Mouse (Mus musculus): ENCODE data around the gene Zbtb22.
A peak's percentile ranks its signal among the peaks of the same experiment; 100 is the strongest.
"Not testable (repeated sequence)": the region's sequence is repeated elsewhere in the genome, so short reads cannot be mapped to it uniquely, and the experiment has no call there.

The Zbtb22 gene

DNA sequence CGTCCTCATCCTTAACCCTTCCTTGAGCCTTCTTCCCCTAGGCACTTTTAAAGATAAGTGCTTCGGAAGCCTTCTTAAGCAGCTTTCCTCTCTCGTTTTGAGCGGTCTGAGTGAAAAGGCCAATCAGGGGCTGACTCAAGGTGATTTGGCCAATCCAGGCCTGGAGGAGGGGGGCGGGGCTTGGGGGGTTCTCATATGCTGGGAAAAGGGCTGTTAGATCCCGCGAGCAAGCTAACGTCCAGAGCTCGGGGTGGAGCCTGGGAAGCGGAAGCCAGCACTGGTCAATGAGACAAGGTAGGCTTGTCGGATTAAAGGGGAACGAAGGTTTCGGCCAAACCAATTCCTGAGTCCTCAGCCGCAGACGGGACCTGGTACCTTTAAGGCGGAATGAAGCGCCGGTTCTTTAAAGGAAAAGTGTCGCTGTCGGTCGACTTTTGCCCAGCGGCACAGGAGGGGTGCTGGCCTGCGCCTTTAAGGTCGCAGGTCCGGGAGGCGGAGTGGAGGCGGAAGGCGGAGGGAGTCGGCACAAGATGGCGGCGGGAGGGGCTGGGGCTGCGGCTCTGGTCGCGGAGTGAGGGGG is at the start of gene Zbtb22, which contains the start of gene Tapbp:
Gene Zbtb22, plus strand, starts transcription at position 234 of the 580 bp plus-strand sequence.
Gene Tapbp, plus strand, starts transcription at position 229 of the 580 bp plus-strand sequence.
- peak; percentile 96 for DNase-seq

GRCm38 (mm10) chr17:33873537-33873936 is 42.2 kb upstream of the Zbtb22 start, which contains the start of gene Gm7029:
Gene Gm7029 (plus strand): TSS chr17:33873837.
- DNase-seq, result not testable (repeated sequence)

GRCm38 (mm10) chr17:33874411-33874810 is 41.3 kb upstream of the Zbtb22 start:
- no peak for DNase-seq

DNA sequence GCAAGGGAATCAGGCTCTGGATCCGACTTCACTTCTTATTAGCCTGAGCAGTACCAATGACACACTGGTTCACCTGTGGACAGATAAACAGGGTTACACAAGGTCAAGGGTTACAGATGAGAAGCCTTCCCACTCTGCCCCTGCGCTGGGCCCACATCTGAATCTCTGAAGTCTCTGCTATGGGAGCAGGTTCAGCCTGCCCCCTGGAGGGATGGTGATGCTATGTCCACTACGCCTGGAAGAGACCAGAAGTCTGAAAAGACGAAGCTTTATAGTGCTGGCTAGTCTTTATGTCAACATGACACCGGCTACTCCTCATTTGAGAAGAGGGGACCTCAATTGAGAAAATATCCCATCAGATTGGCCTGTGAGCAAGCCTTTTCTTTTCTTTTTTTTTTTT is 39.9 kb upstream of the Zbtb22 start:
- DNase-seq, result not testable (repeated sequence)

- not testable (repeated sequence) for DNase-seq
Observed at GRCm38 (mm10) chr17:33884320-33884719, 31.4 kb upstream of the Zbtb22 start.

- not testable (repeated sequence) for DNase-seq
Observed at GRCm38 (mm10) chr17:33887802-33888201, 27.9 kb upstream of the Zbtb22 start.

GRCm38 (mm10) chr17:33888230-33888629 is 27.5 kb upstream of the Zbtb22 start:
- not testable (repeated sequence) for DNase-seq

DNA sequence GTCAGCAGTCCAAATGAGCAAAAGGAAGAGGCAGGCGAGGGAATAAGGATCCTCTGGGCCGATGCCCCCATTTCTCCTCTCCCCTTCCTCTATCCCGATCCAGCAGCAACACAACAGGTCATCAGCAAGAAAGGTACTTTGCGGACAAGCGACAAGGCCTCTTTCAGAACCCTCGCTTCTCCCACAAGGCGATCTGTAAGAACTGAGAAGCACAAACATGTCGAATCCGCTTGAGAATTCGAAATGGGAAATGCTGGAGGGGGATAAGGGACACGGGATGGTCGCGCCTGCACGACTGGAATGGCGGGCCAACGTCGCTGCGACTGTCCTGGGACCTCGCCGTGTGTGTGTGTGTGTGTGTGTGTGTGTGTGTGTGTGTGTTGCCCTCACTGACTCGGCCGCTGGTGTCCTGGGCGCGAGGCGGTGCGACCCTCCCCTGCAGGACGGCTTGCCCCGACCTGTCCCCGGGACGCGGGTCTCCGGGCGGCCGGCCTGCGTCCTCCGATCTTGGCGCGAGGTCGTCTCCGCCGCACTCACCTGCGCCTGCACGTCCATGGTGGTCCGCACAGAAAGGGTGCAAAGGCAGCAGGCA is 25.7 kb upstream of the Zbtb22 start:
- not testable (repeated sequence) for DNase-seq

- peak; percentile 98 for DNase-seq
Observed at GRCm38 (mm10) chr17:33890533-33891059, 25.1 kb upstream of the Zbtb22 start, which contains the start of gene Kifc1. Gene Kifc1 (minus strand): TSS chr17:33890661.

- no peak for DNase-seq
Observed at GRCm38 (mm10) chr17:33891357-33891756, 24.3 kb upstream of the Zbtb22 start.

DNA sequence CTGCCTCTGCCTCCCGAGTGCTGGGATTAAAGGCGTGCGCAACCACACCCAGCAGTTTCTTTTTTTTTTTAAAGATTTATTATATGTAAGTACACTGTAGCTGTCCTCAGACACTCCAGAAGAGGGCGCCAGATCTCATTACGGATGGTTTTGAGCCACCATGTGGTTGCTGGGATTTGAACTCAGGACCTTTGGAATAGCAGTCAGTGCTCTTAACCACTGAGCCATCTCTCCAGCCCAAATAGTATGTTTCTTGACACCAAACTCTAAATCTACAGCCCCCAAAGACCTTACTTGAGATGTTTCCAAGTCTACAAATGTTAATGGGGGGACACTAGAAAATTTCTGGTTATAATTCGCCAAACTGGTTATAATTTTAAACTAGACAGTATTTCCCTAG is 23.8 kb upstream of the Zbtb22 start:
- not testable (repeated sequence) for DNase-seq

DNA sequence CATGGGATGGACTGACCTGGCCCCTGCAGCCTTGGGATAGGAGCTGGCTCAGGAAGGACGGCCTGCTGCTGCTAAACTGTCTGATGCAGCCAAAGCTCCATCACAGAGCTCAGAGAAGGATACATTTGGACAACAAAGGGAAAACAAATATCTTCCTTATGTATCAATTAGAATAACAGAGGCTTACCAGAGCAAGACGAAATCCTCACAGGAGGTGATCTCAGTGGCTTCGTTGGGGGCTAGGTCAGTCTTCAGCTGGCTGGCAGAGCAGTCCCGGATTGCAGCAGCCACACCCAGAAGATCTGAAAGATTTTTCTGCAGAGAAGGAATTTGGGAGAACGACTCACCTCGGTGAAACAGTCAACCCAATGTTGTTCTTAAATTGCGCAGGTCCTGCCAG is 23.3 kb upstream of the Zbtb22 start:
- no peak for DNase-seq

GRCm38 (mm10) chr17:33893011-33893410 is 22.7 kb upstream of the Zbtb22 start:
- not testable (repeated sequence) for DNase-seq

DNA sequence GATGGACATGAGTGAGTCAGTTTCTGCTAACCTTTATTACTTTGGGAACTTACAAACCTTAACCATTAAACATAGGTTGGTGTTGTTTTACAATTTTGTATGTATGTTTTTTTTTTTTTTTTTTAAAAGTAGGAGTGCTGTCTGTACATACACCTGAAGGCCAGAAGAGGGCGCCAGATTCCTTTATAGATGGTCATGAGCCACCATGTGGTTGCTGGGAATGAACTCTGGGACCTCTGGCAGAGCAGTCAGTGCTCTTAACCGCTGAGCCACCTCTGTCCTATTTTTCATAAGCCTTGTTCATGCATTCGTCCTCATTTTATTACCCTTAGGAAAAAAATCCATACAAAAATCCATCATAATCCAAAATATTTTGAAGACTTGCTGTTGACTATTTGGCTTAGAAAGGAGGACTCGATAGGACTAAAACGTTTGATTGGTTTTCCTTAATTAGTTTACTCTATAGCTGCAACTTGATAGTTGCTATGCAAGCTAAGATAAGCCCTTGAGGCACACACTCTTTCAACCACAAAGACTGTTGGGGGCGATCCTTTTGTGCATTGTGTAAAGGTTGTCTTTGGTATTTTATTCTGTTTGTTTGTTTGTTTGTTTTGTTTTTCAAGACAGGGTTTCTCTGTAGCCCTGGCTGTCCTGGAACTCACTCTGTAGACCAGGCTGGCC is 18.4 kb upstream of the Zbtb22 start:
- DNase-seq, result peak; percentile 37

- not testable (repeated sequence) for DNase-seq
Observed at GRCm38 (mm10) chr17:33898193-33898592, 17.5 kb upstream of the Zbtb22 start.

GRCm38 (mm10) chr17:33899642-33900041 is 16.1 kb upstream of the Zbtb22 start:
- DNase-seq, result no peak

DNA sequence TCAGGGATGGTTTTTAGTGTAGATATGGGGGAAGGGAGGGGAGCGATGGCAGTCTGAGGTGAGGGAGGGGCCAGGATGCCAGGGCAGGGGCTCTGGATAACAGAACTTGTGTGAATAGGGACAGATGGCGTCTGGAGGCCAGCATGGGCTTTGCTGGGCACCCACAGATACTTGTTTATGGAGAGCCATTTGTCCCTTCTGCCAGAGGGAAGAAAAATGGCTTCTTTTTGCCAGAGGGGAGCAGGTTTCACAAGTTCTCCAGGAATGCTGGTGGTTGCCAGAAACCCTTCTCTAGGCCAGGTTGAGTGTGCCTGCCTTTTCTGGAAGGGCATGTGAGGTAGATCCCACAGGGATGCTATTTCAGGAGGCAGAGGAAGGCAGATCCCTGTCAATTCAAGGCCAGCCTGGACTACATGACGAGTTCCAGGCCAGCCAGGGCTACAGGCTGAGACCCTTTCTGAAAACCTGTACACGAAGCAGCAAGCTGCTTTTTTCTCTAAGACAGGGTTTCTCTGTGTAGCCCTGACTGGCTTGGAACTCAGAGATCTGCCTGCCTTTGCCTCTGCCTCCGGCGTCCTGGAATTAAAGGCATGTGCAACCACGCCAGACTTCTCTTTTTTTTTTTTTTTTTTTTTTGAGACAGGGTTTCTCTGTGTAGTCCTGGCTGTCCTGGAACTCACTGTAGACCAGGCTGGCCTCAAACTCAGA is 15.3 kb upstream of the Zbtb22 start:
- no peak for DNase-seq

DNA sequence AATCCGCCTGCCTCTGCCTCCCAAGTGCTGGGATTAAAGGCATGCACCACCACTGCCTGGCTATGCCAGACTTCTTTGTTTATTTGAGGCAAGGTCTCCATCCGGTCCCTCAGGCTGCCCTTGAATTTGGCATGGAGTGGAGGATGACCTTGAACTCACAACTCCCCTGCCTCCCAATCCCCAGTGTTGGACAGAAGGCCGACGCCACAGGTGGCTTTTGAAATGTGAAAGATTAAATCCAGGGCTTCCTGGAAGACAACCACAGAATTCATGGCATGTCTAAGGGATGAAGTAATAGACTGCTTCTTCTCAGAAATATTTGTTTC is 14.8 kb upstream of the Zbtb22 start:
- DNase-seq, result no peak

GRCm38 (mm10) chr17:33901653-33902052 is 14.1 kb upstream of the Zbtb22 start:
- no peak for DNase-seq

GRCm38 (mm10) chr17:33902079-33902478 is 13.6 kb upstream of the Zbtb22 start:
- no peak for DNase-seq

DNA sequence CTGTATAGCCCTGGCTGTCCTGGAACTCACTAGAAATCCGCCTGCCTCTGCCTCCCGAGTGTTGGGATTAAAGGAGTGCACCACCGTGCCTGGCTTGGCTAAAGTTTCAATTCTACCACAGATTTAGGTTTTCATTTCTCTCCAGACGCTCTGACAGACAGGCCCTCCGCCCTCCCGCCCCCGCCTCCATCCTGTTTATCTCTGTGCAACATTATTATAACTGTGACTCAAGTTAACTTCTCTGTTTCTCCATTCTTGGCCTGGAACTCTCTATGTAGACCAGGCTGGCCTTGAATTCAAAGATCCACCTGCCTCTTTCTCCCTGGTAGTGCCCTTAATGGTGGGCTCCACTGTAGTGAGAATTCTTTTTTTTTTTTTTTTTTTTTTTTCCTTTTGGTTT is 13.2 kb upstream of the Zbtb22 start:
- DNase-seq, result no peak

GRCm38 (mm10) chr17:33903911-33904651 is 11.6 kb upstream of the Zbtb22 start:
- DNase-seq, result not testable (repeated sequence)
